Mouse (Mus musculus) CH12.LX (cell line): ENCODE measurements around the gene Rap1gap.

Experiments
- CTCF ChIP-seq, 2 experiments: IDR thresholded peaks in 1 of 2; conservative IDR thresholded peaks in 1 of 2; 2 replicates each; pipeline ENCODE4 v1.5.1; 2011 to 2012; ENCODE audit warnings: low read depth in 2 of 2, low read length in 2 of 2, improper control_type of control experiment in 1 of 2, inconsistent platforms in 1 of 2, mild to moderate bottlenecking in 1 of 2, moderate library complexity in 1 of 2
- EP300 ChIP-seq: IDR thresholded peaks from 2 replicates; pipeline ENCODE4 v1.6.1; 2011; ENCODE audit warnings: low read length, improper control_type of control experiment
- ETS1 ChIP-seq: conservative IDR thresholded peaks from 2 replicates; pipeline ENCODE4 v1.6.1; 2012; ENCODE audit warnings: low read depth, mild to moderate bottlenecking, inconsistent platforms, low read length, improper control_type of control experiment, moderate library complexity
- IRF4 ChIP-seq: IDR thresholded peaks from 2 replicates; pipeline ENCODE4 v1.6.1; 2014; ENCODE audit warnings: low read depth, mild to moderate bottlenecking, inconsistent platforms, low read length, improper control_type of control experiment
- MAX ChIP-seq: IDR thresholded peaks from 2 replicates; pipeline ENCODE4 v1.6.1; 2011; ENCODE audit warnings: low read length, improper control_type of control experiment
- MYC ChIP-seq: IDR thresholded peaks from 2 replicates; pipeline ENCODE4 v1.6.1; 2011; ENCODE audit warnings: low read depth, mild to moderate bottlenecking, improper control_type of control experiment, low read length
- POLR2A ChIP-seq: IDR thresholded peaks from 2 replicates; pipeline ENCODE4 v1.6.1; 2011; ENCODE audit warnings: low read depth, mild to moderate bottlenecking, improper control_type of control experiment, low read length
- POLR2AphosphoS2 ChIP-seq: IDR thresholded peaks from 2 replicates; pipeline ENCODE4 v1.6.1; 2011; ENCODE audit warnings: low read depth, low read length, improper control_type of control experiment
- RAD21 ChIP-seq: IDR thresholded peaks from 2 replicates; pipeline ENCODE4 v1.6.1; 2011; ENCODE audit warnings: low read depth, mild to moderate bottlenecking, low read length, improper control_type of control experiment, moderate library complexity
- SIN3A ChIP-seq: IDR thresholded peaks from 2 replicates; pipeline ENCODE4 v1.6.1; 2012; ENCODE audit warnings: low read length, improper control_type of control experiment, inconsistent platforms
- SMC3 ChIP-seq: IDR thresholded peaks from 2 replicates; pipeline ENCODE4 v1.6.1; 2011; ENCODE audit warnings: low read depth, low read length, improper control_type of control experiment
- TBP ChIP-seq: conservative IDR thresholded peaks from 2 replicates; pipeline ENCODE4 v1.6.1; 2011; ENCODE audit warnings: low read depth, low read length, improper control_type of control experiment

DNA sequence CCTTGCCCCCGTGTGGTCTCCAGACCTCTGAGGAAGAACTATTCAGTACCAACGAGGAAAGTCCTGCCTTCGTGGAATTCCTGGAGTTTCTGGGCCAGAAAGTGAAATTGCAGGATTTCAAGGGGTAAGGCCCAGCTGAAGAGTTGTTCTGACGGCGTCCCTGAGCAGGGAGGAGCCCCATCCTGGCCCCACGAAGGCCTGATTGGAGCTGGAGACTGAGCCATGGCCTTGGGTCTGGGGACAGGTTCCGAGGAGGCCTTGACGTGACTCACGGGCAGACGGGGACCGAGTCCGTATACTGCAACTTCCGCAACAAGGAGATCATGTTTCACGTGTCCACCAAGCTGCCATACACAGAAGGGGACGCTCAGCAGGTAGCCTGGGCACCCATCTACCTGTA is 53.1 kb downstream of the Rap1gap start:
- no peak for TF ChIP-seq ETS1
- no peak for TF ChIP-seq SIN3A
- TF ChIP-seq MYC: no peak
- TF ChIP-seq IRF4: no peak
- TF ChIP-seq CTCF (conservative IDR thresholded peaks at IDR 0.05 in 1 of 2, IDR thresholded peaks at IDR 0.05 in 1 of 2; ENCODE audit: low read depth in 2 of 2, low read length in 2 of 2): no peak
- no peak for TF ChIP-seq EP300
- no peak for TF ChIP-seq MAX
- no peak for TF ChIP-seq POLR2A
- TF ChIP-seq TBP: no peak
- TF ChIP-seq POLR2AphosphoS2: no peak
- no peak for TF ChIP-seq RAD21
- no peak for TF ChIP-seq SMC3
